Mouse (Mus musculus) cerebellum, adult 9-11 months (tissue): ENCODE measurements around the gene Mvb12a.

Source experiments
- DNase-seq: peaks from one replicate; pipeline ENCODE4 v3.0.0; 2022

Gene Mvb12a

DNA sequence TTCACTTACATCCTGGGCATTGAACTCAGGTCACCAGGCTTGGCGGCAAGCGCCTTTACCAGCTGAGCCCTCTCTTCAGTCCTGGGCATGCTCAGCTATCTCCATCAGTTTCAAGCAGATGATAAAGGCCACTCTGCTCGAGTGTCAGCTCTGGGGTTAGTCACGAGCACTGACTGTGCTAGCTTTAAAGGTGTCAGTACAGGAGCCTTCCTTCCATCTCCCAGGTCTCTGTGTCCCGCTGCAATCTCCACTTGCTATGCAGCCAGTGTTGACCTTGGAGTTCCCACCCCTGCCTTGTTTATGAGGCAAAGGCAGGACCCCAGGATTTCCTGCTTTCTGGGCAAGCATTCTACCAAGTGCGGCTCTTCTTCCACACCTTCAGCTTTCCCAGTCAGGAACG lies 24.9 kb downstream of the Mvb12a start:
- no peak for DNase-seq

DNA sequence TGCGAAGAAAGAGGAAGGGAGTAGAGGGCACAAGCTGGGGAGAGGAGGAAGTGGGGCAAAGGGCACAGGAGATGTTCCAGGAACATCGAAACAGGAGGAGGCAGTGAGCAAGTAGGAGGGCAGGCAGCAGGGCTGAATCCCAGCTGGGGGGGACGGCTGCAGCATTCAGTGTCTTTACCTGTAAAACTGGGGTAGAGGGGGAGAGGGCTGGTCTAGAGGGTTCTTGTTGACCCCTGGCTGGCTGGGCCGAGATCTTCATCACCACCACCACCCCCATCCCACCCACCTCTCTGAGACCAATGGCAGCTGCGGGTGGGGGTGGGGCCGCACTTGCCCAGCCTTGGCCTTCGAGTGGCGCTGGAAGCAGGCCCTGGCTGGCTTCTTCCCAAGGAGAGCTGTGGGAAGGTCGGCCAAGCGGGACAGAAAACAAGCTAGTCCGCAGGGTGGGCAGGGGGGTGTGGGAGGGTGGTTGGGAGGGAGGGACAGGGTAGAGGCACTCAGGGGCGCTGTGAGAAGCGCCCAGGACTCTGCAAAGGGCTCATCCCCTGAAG lies 25.7 kb downstream of the Mvb12a start, which contains the start of gene Slc27a1:
Gene Slc27a1, plus strand, starts transcription at position 496 of the 551 bp plus-strand sequence.
- DNase-seq, result peak; percentile 78

DNA sequence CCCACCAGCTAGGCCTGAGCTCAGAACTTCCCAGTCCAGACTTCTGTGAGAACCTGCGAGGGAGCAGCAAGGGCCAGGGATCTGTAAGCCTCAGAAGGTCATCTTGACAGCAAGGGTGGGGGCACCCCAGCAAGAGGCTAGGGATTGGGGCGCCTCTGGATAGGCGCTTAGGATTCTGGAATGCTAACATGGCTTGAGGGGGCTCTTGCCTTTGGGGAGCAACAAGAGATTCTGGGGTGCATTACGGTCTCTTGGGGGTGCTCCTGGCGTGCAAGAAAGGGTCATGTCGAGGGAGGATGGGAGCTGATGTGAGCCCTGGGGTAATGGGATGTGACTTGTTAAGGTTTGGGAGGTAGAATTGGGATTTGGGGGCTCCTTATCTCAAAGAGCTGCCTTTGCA lies 26.2 kb downstream of the Mvb12a start:
- DNase-seq, result peak; percentile 77

DNA sequence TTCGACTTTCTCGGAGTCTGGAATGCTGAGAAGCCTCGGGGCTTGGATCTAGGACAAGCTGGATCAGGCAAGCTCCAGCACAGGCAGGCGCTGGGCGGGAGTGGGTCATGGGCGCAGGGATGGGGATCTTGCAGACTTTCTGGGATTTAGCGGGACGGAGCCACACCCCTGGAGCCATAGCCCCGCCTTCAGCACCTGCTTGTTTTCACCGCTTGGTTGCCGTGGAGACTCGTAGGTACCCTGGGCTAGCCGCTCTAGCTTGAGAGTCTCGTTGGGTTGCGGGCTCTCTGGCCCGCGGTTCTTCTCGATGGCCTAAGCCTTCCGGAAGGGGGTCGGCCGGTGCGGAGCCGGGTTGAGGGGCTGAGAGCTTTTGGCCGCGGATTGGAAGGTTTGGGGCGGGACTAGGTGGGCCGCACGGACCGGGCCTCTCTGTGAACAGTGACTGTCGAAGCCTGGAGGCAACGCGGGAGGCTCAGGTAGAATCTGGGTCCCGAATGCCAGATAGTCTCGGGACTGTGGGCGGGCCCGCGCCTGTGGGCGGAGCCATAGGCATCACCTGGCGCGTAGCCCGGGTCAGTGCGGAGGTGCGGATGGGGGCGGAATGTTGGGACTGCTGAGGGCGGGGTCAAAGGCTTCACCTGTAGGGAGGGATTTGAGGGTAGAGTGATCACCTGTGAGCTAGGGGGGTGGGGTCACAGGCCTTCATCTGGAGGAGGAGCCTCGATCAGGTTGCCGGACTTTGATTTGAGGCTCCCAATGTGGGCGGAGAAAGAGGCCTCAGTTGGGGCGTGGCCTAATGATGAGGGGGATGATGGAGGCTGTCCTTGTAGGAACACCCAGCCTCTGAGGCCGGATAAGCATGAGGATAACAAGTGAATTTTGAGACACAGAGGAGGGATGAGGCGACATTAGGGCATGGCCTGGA lies 26.9 kb downstream of the Mvb12a start:
- peak; percentile 98 for DNase-seq

DNA sequence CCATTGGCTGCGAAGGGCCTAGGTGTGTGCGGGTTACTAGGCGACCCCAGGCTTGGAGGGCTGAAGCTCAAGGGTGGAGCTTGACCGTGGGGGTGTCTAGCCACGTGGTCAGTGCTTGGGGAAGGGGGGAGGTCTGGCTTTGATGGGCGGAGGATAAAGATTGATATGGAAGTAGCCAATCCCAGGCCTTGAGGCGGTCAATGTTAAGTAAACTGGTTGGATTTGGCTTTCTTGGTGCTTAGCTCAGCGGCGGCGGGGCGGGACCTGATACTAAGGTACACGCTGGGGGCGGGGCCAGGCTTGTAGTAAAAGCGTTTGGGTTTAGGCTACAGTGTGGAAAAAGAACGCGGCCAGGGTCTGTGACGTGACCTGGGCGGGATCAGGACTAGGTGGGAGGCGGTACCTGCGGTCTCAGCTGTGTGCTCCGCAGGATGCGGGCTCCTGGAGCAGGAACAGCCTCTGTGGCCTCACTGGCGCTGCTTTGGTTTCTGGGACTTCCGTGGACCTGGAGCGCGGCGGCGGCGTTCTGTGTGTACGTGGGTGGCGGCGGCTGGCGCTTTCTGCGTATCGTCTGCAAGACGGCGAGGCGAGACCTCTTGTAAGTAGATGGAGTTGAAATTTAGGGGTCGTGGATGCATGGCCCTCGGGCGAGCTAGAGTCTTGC lies 27.7 kb downstream of the Mvb12a start:
- DNase-seq, result peak; percentile 99

DNA sequence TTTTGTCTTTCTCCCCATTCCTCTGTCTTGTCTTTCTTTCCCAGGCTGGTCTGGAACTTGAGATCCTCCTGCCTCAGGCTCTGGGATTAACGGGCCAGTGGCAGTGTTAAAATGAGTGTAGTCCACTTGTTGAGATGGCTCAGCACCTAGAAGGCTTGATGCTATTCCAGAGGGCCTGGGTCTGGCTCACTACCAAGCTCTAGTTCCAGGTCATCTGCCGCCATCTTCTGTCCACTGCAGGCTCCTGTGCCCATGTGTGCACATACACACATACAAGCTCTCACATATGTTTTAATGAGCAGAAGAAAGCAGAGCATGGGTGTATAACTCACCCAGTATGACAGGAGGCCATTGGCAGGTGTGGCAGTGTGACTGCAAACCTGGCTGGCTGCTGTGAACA lies 29.4 kb downstream of the Mvb12a start:
- no peak for DNase-seq

DNA sequence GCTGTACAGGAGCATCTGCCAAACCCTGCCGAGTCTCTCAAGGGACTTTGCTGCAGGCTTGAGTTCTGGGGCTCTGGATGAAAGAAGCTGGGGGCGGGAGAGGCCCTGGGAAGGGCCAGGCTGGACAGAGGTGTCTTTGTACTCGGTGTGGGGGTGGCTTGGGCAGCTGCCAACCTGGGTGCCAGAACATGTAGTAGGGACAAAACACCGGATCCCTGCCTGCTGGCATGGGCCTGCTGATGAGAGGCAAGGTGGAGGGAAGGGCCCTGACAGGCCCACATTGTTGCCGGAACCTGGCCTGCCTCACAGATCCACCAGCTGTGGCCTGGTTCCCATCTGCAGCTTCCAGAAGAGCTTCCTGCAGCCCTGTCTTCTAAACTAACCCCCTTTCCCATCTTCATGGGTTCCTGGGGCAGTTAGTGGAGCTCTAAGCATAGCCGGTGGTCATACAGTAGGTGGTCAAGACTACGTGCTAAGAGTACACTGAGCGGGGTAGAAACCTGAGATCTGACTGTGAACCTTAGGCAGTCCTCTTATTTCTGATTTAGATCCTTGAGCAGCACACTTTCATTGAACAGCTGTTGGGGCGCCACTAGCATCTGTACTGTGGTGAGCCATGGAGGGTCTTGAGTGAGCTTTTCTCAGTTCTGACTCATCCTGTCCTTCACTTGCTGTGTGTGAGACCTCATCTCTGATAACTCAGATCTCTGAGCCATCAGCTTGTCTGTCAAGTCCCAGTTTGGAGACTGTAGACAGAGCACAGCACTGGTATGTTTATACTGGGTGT lies 30.3 kb downstream of the Mvb12a start:
- peak; percentile 83 for DNase-seq

DNA sequence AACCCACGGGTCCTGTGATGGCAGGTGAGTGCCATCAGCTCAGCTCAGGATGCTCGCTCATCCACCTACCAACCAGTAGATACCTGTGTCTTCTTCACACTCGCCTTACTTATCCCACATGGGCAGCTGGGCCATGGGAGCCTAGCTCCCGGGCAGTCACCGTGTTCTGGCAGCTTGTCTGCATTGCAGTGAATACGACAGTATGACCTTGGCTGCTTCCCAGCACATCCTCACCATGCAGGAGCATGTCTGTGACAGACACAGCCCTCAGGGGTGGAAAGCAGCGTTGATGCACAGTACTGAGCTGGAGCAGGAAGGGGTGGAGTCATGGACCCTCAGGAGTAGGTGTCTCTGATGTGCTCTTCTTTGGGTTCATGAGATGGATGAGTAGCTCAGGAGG lies 31.7 kb downstream of the Mvb12a start:
- DNase-seq, result no peak

DNA sequence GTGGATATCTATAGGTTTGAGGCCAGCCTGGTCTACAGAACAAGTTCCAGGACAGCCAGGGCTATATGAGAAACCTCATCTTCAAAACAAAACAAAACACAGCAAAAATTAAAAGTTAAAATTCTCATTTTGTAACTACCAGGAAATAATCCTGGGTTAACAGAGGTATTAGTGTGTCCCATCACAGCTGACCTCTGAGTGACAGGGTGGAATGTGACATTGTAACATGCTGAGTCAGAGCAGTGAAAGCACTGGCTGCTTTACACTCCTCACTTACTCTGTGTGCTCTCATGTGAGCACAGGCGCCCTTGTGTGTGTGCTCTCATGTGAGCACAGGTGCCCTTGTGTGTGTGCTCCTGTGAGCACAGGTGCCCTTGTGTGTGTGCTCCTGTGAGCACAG lies 32.3 kb downstream of the Mvb12a start:
- no peak for DNase-seq

DNA sequence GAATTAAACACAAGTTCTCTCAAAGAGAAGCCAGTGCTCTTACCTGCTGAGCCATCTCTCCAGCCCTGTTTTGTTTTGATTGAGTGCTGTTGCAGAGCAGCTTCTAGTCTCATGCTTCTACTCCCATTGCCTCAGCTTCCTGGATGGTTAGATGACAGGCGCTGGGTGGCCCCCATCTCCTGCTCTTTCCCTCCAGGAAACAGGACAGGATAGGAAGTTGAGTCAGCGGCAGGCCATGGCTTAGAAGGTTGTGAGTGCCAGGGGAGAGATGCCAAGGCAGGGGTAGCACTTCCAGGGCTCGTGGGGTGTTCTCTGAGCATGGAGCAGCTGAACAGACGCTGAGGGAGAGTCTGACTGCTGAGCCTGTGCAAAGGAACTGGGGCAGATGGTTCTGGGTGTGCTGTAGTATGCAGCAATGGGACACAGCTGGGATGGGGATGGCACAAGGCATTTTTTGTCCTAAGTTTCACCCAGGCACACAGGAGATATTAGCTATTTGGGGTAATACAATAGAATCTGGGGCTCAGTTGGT lies 35.2 kb downstream of the Mvb12a start:
- no peak for DNase-seq

DNA sequence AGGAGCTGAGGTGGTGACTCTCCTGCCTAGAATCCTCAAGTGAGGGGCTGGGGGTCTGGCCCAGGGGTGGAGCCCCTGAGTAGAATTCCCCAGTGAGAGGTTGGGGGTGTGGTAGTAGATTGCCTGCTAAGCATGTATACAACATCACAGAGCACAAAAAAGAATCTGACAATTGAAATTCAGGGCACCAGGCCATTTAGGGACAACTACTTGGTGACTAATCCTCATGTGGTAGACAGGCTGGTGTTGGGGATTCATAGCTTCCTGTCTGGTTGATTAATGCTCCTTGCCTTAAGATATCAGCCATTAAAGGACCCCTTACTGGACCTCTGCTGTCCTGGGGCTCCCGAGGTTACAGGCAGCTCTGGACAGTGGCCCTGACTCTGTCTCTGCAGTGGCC lies 36.3 kb downstream of the Mvb12a start:
- DNase-seq, result no peak

DNA sequence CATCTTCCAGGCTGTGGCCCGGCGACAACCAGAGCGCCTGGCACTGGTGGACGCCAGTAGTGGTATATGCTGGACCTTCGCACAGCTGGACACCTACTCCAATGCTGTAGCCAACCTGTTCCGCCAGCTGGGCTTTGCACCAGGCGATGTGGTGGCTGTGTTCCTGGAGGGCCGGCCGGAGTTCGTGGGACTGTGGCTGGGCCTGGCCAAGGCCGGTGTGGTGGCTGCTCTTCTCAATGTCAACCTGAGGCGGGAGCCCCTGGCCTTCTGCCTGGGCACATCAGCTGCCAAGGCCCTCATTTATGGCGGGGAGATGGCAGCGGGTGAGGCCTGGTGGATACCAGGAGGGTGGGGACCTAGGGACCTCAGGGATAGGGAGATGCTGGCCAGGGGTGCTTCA lies 36.8 kb downstream of the Mvb12a start:
- DNase-seq, result no peak

DNA sequence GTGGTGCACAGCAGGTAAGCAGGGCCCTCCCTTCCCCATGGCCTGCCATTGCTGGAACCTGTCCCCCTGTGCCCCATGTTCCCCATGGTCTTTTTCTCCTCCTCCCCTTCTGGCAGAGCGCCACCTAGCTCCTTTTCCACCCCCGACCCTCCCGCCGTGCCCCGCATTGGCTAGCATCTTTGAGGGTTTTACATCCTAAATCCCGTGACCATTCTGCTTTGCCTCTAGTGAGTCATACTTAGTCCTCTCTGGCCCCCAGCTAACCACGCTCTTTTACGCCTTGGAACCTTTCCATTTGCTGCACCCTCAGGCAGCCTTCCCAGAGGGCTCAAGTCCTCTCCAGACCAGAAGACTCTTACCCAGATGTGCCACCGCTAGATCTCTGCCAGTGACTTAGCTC lies 37.5 kb downstream of the Mvb12a start:
- DNase-seq, result no peak

DNA sequence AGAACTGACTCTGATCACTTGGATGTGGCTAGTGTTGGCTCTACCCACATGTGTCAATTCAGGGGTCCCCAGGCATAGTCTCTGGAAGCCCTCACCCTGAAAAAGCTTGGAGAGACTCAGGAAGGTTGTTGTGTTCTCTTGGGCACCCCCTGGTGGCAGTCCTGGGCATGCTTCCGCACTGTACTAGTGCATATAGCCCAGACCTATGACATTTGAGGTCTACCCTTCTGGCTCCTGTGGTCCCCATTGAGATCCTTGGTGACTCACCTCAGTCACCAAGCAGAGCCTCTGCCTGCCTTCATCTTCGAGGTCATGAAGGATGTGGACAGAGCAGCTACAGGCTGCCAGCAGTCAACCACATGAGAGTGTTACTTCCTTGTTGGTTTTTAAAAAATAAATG lies 44.2 kb downstream of the Mvb12a start:
- no peak for DNase-seq

DNA sequence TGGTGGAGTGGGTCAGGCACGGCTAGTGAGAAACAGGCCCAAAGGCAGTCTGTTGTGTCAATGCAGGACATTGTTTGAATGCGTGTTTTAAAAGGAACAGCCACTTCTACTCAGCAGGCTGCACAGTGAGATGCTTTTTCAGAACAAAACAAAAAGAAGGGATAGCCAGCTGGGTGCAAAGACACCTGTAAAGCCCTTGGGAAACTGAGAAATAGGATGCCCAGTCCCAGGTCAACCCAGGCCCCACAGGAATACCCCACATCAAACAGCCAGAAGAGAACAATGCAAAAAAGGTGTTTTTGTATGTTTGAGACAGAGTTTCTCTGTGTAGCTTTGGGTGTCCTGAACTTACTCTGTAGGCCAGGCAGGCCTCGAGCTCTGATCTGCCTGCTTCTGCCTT lies 46.0 kb downstream of the Mvb12a start:
- DNase-seq, result no peak

DNA sequence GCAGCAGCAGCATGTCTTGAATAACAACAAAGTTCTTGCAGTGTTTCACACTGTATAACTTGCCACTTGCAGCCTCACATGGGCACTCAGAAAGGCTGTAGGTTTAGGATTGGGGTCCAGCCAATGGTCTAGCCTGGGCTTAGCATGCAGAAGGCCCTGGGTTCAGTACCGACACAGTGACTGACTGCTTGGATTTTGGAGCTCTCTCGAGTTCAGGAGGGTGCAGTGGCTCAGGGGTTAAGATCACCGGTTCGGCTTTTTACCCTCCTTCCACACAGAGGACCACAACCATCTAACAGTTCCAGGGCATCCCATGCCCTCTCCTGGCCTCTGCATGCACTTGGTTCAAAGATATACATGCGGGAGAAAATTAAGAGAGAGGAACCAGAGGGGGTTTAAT lies 48.3 kb downstream of the Mvb12a start:
- DNase-seq, result no peak

DNA sequence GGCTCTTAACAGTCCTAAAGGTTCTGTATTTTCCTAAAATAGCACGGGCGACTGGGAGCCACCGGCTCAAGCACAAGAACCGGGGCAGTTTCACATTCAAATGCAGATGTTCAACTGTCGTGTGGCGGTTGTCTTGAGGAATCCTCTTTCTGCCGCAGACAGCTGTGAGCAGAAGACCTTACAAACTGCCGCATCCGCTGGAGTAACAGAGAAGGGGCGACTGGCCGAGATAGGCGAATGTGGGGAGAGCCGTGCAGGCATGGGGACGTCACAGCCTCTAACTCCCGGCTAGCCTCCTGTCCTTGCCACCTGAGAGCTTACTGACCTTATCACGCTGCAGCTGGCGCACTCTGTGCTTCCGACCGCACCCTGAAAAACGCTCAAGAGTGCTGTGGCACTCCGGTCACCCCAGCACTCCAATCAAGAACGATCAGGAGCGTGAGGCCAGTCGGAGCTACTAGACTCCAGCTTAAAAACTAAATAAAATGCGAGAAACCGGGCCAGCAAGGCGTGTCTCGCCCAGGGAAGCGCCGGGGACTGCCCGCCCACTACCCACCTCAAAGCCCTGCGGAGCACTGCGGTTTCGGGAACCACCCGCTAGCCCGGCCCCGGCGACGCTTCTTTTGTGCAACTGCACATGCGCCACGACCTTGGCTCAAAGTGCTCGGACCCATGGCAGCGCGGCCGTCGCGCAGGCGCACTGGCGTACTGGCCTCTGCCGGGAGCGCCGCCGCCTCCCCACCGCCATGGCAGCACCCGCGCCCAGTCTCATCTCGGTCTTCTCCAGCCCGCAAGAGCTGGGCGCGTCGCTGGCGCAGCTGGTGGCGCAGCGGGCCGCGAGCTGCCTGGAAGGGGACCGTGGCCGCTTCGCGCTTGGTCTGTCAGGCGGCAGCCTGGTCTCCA lies 49.0 kb downstream of the Mvb12a start, which contains the start of gene Pgls:
Gene Pgls, plus strand, starts transcription at position 706 of the 903 bp plus-strand sequence.
- DNase-seq, result peak; percentile 97

DNA sequence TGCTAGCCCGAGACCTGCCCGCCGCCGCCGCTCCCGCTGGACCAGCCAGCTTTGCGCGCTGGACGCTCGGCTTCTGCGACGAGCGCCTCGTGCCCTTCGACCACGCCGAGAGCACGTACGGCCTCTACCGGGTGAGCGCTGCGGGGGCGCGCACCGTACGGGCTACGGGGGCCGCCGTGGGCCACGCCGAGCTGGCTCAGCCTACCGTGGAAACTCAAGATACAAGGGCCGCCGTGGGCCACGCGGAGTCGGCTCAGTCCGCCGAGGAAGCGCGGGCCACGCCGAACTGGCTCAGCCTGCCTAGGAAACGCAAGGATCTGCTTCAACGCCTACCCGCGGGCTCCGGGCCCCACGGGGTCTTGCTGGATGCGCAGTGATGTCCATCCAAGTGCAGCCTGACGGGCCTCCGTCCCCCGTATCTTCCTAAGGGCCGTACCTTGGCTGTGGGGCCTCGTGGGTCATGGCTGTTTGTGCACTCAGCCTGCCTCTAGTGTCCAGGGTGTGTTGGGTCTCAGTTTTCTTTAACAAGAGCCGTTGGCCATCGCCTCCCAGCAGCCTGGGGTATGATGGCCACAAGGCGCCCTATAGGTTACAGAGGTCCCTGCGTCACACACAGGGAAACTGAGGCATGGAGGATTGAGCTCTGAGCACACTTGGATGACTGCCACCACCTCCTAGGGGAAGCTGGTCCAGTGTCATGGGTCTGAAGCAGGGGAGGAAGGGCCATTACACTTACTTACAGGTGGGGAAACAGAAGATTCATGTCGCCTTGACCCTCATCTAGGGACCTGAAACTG lies 49.9 kb downstream of the Mvb12a start:
- DNase-seq, result peak; percentile 93

DNA sequence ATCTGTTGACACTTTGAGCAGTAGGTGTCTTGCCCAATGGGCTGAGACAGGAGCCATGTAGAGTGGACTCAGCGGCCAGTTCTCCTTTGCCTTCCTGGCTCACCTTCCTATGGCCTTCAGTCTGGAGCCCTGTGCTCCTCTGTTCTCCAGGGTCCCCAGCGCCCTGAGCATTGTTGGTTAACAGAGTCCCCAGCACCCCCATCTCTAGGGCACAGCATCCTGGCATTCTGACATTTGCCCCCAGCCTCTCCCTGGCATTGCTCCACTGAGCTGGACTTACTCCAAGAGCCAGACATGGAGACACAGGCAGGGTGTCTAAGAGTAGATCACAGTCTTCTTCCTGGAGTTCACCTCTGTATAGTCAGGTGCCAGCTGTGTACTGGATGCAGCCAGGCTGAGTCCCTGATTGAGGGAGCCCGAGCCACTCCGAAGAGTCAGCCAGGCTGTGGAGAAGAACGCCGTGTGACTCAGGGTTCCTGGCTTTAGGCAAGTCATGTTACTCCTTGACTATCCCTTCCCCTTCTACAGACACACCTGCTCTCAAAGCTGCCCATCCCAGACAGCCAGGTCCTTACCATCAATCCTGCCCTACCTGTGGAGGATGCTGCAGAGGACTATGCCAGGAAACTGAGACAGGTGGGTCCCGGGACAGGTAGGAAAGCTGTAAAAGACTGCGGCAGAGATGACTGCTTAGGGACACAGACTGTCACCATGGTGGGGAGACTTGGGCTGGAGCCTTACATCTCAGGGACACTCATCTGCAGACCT lies 51.0 kb downstream of the Mvb12a start:
- DNase-seq, result peak; percentile 60

DNA sequence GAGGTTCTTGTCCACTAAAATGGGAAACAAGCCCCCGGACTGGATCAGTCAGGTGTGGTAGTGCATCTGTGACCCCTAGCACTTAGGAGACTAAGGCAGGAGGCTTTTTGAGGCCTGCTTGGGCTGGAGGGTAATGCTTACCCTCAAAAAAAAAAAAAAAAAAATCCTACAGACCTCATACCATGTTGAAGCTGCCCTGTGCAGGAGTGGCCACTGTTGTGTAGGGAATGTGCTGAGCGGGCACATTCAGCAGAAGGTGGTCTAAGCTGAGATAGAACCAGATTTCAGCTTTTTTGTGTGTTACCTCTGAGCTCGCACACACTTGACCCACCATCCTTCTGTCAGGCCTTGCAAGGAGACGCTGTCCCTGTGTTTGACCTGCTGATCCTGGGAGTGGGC lies 51.6 kb downstream of the Mvb12a start:
- no peak for DNase-seq
